ENCODE assay signal across 14 mouse cellular contexts in genomic region chr6:94637024-94637434, GRCm38 (mm10).
DNase-seq lines count a peak whose midpoint lies in the region; ATAC-seq and TF ChIP-seq lines count a peak whose summit lies in the region.
"Had no signal": no experiment of that assay in that cellular context is flagged by ENCODE, and none has a peak within 500 bp of the region (broad histone marks: within the 10 kb centered on the region; RNA-seq: fewer than 3 reads in every experiment).

No protein-coding gene starts in this region.

- no peaks in the 10 kb centered on the region for H3K9me3 ChIP-seq in hindbrain, embryonic 13.5 days
- H3K9me3 ChIP-seq in hindbrain, embryonic 14.5 days (ENCODE audit: control insufficient read depth, low read length): no peaks in the 10 kb centered on the region
- H3K9me3 ChIP-seq in liver, embryonic 13.5 days (replicated peaks): no peaks in the 10 kb centered on the region
- H3K9me3 ChIP-seq: embryonic facial prominence, embryonic 15.5 days had no signal

- DNase-seq in hindbrain, embryonic 14.5 days (ENCODE audit: low spot score): no peak
- peak; percentile 43 for DNase-seq in thymus, adult 2 months
- no peak for DNase-seq in thymus, postnatal 4 days
- no peak for DNase-seq in liver, embryonic 13.5 days
- no peak for DNase-seq in left cerebral cortex, postnatal 25 days (ENCODE audit: low spot score in 2 of 2)
- DNase-seq in left cerebral cortex, postnatal 10 days (ENCODE audit: extremely low spot score in 1 of 2, low spot score in 2 of 2): no peak
- DNase-seq: adrenal gland, postnatal 25 days; B cell, adult 2 months; cerebellum, adult 18-20 months; kidney, postnatal 25 days; left cerebral cortex, postnatal 4 days had no signal

- H3K36me3 ChIP-seq in hindbrain, embryonic 13.5 days: no peaks in the 10 kb centered on the region
- no peaks in the 10 kb centered on the region for H3K36me3 ChIP-seq in hindbrain, embryonic 14.5 days (replicated peaks; ENCODE audit: control insufficient read depth, insufficient read depth)
- H3K36me3 ChIP-seq in thymus, adult 2 months (ENCODE audit: control insufficient read depth, insufficient read depth, low read length): no peaks in the 10 kb centered on the region
- H3K36me3 ChIP-seq in liver, embryonic 13.5 days: no peaks in the 10 kb centered on the region
- H3K36me3 ChIP-seq in myocyte (ENCODE audit: control insufficient read depth, insufficient read depth): no peaks in the 10 kb centered on the region
- H3K36me3 ChIP-seq: embryonic facial prominence, embryonic 15.5 days had no signal

- intact Hi-C loops in left cerebral cortex, postnatal 25 days (cut with DNase I): no loop called here
- intact Hi-C loops in left cerebral cortex, postnatal 10 days (cut with DNase I): no loop called here

- TF ChIP-seq CTCF in thymus, adult 2 months (IDR thresholded peaks at IDR 0.05; ENCODE audit: borderline replicate concordance, control insufficient read depth, extremely low read depth, insufficient read depth, low read length, poor library complexity): no peak

- no peak overlapping the region for H3K4me3 ChIP-seq in hindbrain, embryonic 13.5 days
- no peak overlapping the region for H3K4me3 ChIP-seq in hindbrain, embryonic 14.5 days (replicated peaks; ENCODE audit: low read length)
- no peak overlapping the region for H3K4me3 ChIP-seq in thymus, adult 2 months (ENCODE audit: control insufficient read depth, insufficient read depth, low read length)
- no peak overlapping the region for H3K4me3 ChIP-seq in liver, embryonic 13.5 days (replicated peaks)
- no peak overlapping the region for H3K4me3 ChIP-seq in myocyte
- H3K4me3 ChIP-seq: embryonic facial prominence, embryonic 15.5 days had no signal

- no peaks in the 10 kb centered on the region for H3K27me3 ChIP-seq in hindbrain, embryonic 13.5 days
- no peaks in the 10 kb centered on the region for H3K27me3 ChIP-seq in hindbrain, embryonic 14.5 days (ENCODE audit: control insufficient read depth, insufficient read depth, low read length)
- H3K27me3 ChIP-seq in thymus, adult 2 months (ENCODE audit: control insufficient read depth, insufficient read depth, low read length): no peaks in the 10 kb centered on the region
- H3K27me3 ChIP-seq in liver, embryonic 13.5 days: no peaks in the 10 kb centered on the region
- no peaks in the 10 kb centered on the region for H3K27me3 ChIP-seq in myocyte (ENCODE audit: control insufficient read depth, insufficient read depth, insufficient read length)
- H3K27me3 ChIP-seq: embryonic facial prominence, embryonic 15.5 days had no signal

- H3K4me2 ChIP-seq in hindbrain, embryonic 13.5 days: no peak overlapping the region
- no peak overlapping the region for H3K4me2 ChIP-seq in hindbrain, embryonic 14.5 days (replicated peaks)
- no peak overlapping the region for H3K4me2 ChIP-seq in liver, embryonic 13.5 days
- no peak overlapping the region for H3K4me2 ChIP-seq in myocyte (ENCODE audit: low read depth)
- H3K4me2 ChIP-seq: embryonic facial prominence, embryonic 15.5 days had no signal

- no peak overlapping the region for H3K9ac ChIP-seq in hindbrain, embryonic 13.5 days
- H3K9ac ChIP-seq in hindbrain, embryonic 14.5 days: no peak overlapping the region
- H3K9ac ChIP-seq in liver, embryonic 13.5 days: no peak overlapping the region
- H3K9ac ChIP-seq: embryonic facial prominence, embryonic 15.5 days had no signal

- H3ac ChIP-seq in myocyte (ENCODE audit: control insufficient read depth, insufficient read length): no peak overlapping the region

- peak overlapping the region; percentile 48; the same call in 1 of the 2 replicates for H3K27ac ChIP-seq in hindbrain, embryonic 13.5 days
- no peak overlapping the region for H3K27ac ChIP-seq in hindbrain, embryonic 14.5 days
- peak overlapping the region; percentile 49 for H3K27ac ChIP-seq in thymus, adult 2 months (ENCODE audit: control insufficient read depth, insufficient read depth, low read length)
- no peak overlapping the region for H3K27ac ChIP-seq in liver, embryonic 13.5 days
- H3K27ac ChIP-seq: embryonic facial prominence, embryonic 15.5 days had no signal

- no peak for TF ChIP-seq POLR2A in thymus, adult 2 months (IDR thresholded peaks at IDR 0.05; ENCODE audit: control insufficient read depth, extremely low read depth, insufficient read depth, low read length, poor library complexity)
- TF ChIP-seq POLR2A in myocyte (IDR thresholded peaks at IDR 0.05; ENCODE audit: insufficient read length, low read depth): no peak

- 71% methylated on average over 5 of the region's 5 CpGs for WGBS in hindbrain, embryonic 13.5 days
- 72% methylated on average over 5 of the region's 5 CpGs for WGBS in hindbrain, embryonic 14.5 days
- 3% methylated on average over 5 of the region's 5 CpGs for WGBS in thymus, adult 2 months
- WGBS in liver, embryonic 13.5 days (ENCODE audit: insufficient replicate concordance): 26% methylated on average over 5 of the region's 5 CpGs

- no peak for ATAC-seq in hindbrain, embryonic 13.5 days (ENCODE audit: low FRiP score)
- ATAC-seq in hindbrain, embryonic 14.5 days (ENCODE audit: low FRiP score): no peak
- ATAC-seq in liver, embryonic 13.5 days (ENCODE audit: low read depth): peak; percentile 54; the same call in 1 of the 2 replicates

- peaks cover 19% of the 10 kb centered on the region for H3K79me2 ChIP-seq in myocyte (ENCODE audit: control insufficient read depth, insufficient read depth)

- H3K4me1 ChIP-seq in hindbrain, embryonic 13.5 days (replicated peaks): peaks cover 57% of the 10 kb centered on the region
- peaks cover 24% of the 10 kb centered on the region for H3K4me1 ChIP-seq in hindbrain, embryonic 14.5 days (replicated peaks; ENCODE audit: control insufficient read depth, insufficient read depth, low read length)
- H3K4me1 ChIP-seq in thymus, adult 2 months (replicated peaks; ENCODE audit: control insufficient read depth, insufficient read depth, low read length): peaks cover 34% of the 10 kb centered on the region
- peaks cover 10% of the 10 kb centered on the region; the same call in 1 of the 2 replicates for H3K4me1 ChIP-seq in liver, embryonic 13.5 days (replicated peaks)

TF ChIP-seq in myocyte, 11 proteins besides CTCF, POLR2A, EP300 and RAD21:
- TF ChIP-seq CEBPB (IDR thresholded peaks at IDR 0.05; ENCODE audit: insufficient read depth, poor library complexity, severe bottlenecking) (no peak), REST (IDR thresholded peaks at IDR 0.05; ENCODE audit: insufficient read depth, insufficient read length) (no peak), TCF12 (IDR thresholded peaks at IDR 0.05; ENCODE audit: insufficient read depth, poor library complexity, severe bottlenecking) (peak; percentile 28), E2F4 (IDR thresholded peaks at IDR 0.05; ENCODE audit: insufficient read depth) (no peak), MYOD1 (IDR thresholded peaks at IDR 0.05; ENCODE audit: control insufficient read depth in 1 of 3, insufficient read length in 2 of 3, low read depth in 2 of 3) (peak; percentile 34 to 80 (median 66)), MAX (IDR thresholded peaks at IDR 0.05; ENCODE audit: low read depth) (no peak), SRF (IDR thresholded peaks at IDR 0.05; ENCODE audit: control insufficient read depth, insufficient read length, low read depth) (no peak), TCF3 (IDR thresholded peaks at IDR 0.05; ENCODE audit: insufficient read length, low read depth) (no peak), MYOG (IDR thresholded peaks at IDR 0.05; ENCODE audit: control insufficient read depth in 1 of 3, insufficient read depth in 1 of 3, insufficient read length in 2 of 3, low read depth in 2 of 3) (peak in 2 of 3 experiments; percentile 18 to 48), POLR2AphosphoS2 (IDR thresholded peaks at IDR 0.05; ENCODE audit: insufficient read length, low read depth) (no peak), USF1 (IDR thresholded peaks at IDR 0.05; ENCODE audit: low read depth) (peak; percentile 21)
TF ChIP-seq in myocyte: peak in this region for 4.

Comparison
In these comparisons a context has a peak if more than half of its experiments do, and no peak if none do; other contexts are left out.
1. H3K27ac ChIP-seq: peak in hindbrain, embryonic 13.5 days (single experiment) and thymus, adult 2 months (single experiment); none in hindbrain, embryonic 14.5 days (single experiment) and liver, embryonic 13.5 days (single experiment).